Mouse (Mus musculus) ES-E14 (cell line): ENCODE data around the gene Prol1. TPM values are rescaled to one million over a fixed set of nuclear protein-coding genes. Genes with fewer than 3 reads are reported as not detected.
"Not testable (repeated sequence)": the region's sequence is repeated elsewhere in the genome, so short reads cannot be mapped to it uniquely, and the experiment has no call there.

ENCODE experiments used
- DNase-seq: peaks from one replicate; pipeline ENCODE4 v3.0.0-alpha.2; 2013; ENCODE audit warnings: low read depth, low spot score
- H3K27ac ChIP-seq: 2 replicates; pipeline ENCODE4 v1.5.1; 2012; ENCODE audit warnings: low read depth, mild to moderate bottlenecking, low read length, moderate library complexity, mixed read lengths; ENCODE audit not compliant: poor library complexity, insufficient read depth, severe bottlenecking
- H3K36me3 ChIP-seq: 2 replicates; pipeline ENCODE4 v1.6.1; 2012; ENCODE audit warnings: mild to moderate bottlenecking, low read length, moderate library complexity, mixed read lengths; ENCODE audit not compliant: control insufficient read depth, poor library complexity, insufficient read depth, severe bottlenecking
- H3K4me1 ChIP-seq, 2 experiments: fragments of 150-350 bp in 1 of 2; sonication (generic) in 1 of 2; 2 replicates each; pipeline ENCODE4 v1.6.1; 2012; ENCODE audit warnings: low read length in 2 of 2, mild to moderate bottlenecking in 1 of 2, mixed read lengths in 1 of 2; ENCODE audit not compliant: control insufficient read depth in 2 of 2, insufficient read depth in 2 of 2, poor library complexity in 1 of 2
- H3K4me3 ChIP-seq, 2 experiments: fragments of 150-350 bp in 1 of 2; sonication (generic) in 1 of 2; 2 replicates each; pipeline ENCODE4 v1.5.1; 2012; ENCODE audit warnings: low read length in 2 of 2, low read depth in 1 of 2, mild to moderate bottlenecking in 1 of 2, mixed read lengths in 1 of 2; ENCODE audit not compliant: insufficient read depth in 1 of 2, poor library complexity in 1 of 2, severe bottlenecking in 1 of 2
- H3K9ac ChIP-seq: 2 replicates; pipeline ENCODE4 v1.6.1; 2012; ENCODE audit warnings: low read depth, mild to moderate bottlenecking, low read length, mixed read lengths; ENCODE audit not compliant: poor library complexity, insufficient read depth, severe bottlenecking
- H3K9me3 ChIP-seq: fragments of 150-350 bp; sonication (generic); 2 replicates; pipeline ENCODE4 v1.6.1; 2012; ENCODE audit warnings: low read depth, mild to moderate bottlenecking, low read length; ENCODE audit not compliant: control insufficient read depth, insufficient read depth
- CHD2 ChIP-seq: IDR thresholded peaks from 2 replicates; pipeline ENCODE4 v1.6.1; 2014; ENCODE audit warnings: mild to moderate bottlenecking, low read depth, low read length, inconsistent platforms
- HCFC1 ChIP-seq: IDR thresholded peaks from 2 replicates; pipeline ENCODE4 v1.6.1; 2012; ENCODE audit warnings: low read length, inconsistent platforms, borderline replicate concordance; ENCODE audit not compliant: insufficient read depth
- MAFK ChIP-seq: IDR thresholded peaks from 2 replicates; pipeline ENCODE4 v1.6.1; 2014; ENCODE audit warnings: mild to moderate bottlenecking, low read depth, low read length, inconsistent platforms; ENCODE audit not compliant: insufficient read depth
- ZC3H11A ChIP-seq: IDR thresholded peaks from 2 replicates; pipeline ENCODE4 v1.6.1; 2012; ENCODE audit warnings: low read depth, mild to moderate bottlenecking, inconsistent platforms, low read length, borderline replicate concordance
- ZNF384 ChIP-seq: IDR thresholded peaks from 2 replicates; pipeline ENCODE4 v1.6.1; 2012; ENCODE audit warnings: low read depth, low read length, inconsistent platforms
- in situ Hi-C, 2 experiments: fragments of 600-800 bp; cut with MboI; formaldehyde crosslinking; loops; one replicate each; pipeline ENCODE4 v1.15.1; 2025; ENCODE audit warnings: low sequenced_read_pairs in 2 of 2, inconsistent platforms in 1 of 2; ENCODE audit not compliant: unreplicated experiment in 2 of 2
- total RNA-seq: library from RNA; depleted of rRNA; stranded (reverse); fragments of 300-350 nt; gene quantifications from 2 replicates; pipeline ENCODE4 v1.2.3, GENCODE M21; 2012; rRNA removed

Gene Prol1
- not detected in 2 replicates for total RNA-seq

- H3K4me1 ChIP-seq = no peaks in the 10 kb centered on the region
- no peak within 1 kb of the TSS for H3K27ac ChIP-seq
- no peak within 1 kb of the TSS for H3K4me3 ChIP-seq
- in situ Hi-C loops = no loop called here
- no peak within 1 kb of the TSS for H3K9ac ChIP-seq
- DNase-seq = no peak
- TF ChIP-seq HCFC1 (no peak), ZNF384 (no peak), ZC3H11A (no peak), CHD2 (no peak), MAFK (no peak)
- H3K36me3 ChIP-seq = no peaks in the 10 kb centered on the region
- no peaks in the 10 kb centered on the region for H3K9me3 ChIP-seq
Measured at GRCm38 (mm10) chr5:88317012-88317411, at the start of gene Prol1. Prol1 (plus strand) TSS chr5:88317312.

- H3K4me1 ChIP-seq = no peaks in the 10 kb centered on the region
- no peak for DNase-seq
- no peak within 1 kb of the TSS for H3K4me3 ChIP-seq
- no peak within 1 kb of the TSS for H3K27ac ChIP-seq
- TF ChIP-seq MAFK (no peak), HCFC1 (no peak), CHD2 (no peak), ZNF384 (no peak), ZC3H11A (no peak)
- H3K9me3 ChIP-seq = no peaks in the 10 kb centered on the region
- in situ Hi-C loops = no loop called here
- H3K9ac ChIP-seq = no peak within 1 kb of the TSS
- H3K36me3 ChIP-seq = no peaks in the 10 kb centered on the region
Measured at GRCm38 (mm10) chr5:88268619-88269018, 48.5 kb upstream of the Prol1 start, which contains the start of gene Gm7714. Gm7714 (plus strand) TSS chr5:88268919.

- DNase-seq, in situ Hi-C loops, H3K27ac ChIP-seq, H3K9me3 ChIP-seq, H3K36me3 ChIP-seq, H3K9ac ChIP-seq, H3K4me1 ChIP-seq, H3K4me3 ChIP-seq: not testable (repeated sequence)
Measured at GRCm38 (mm10) chr5:88311307-88311706, 5.8 kb upstream of the Prol1 start.

- H3K4me3 ChIP-seq, H3K4me1 ChIP-seq, H3K9me3 ChIP-seq, H3K27ac ChIP-seq, H3K9ac ChIP-seq, H3K36me3 ChIP-seq, in situ Hi-C loops: not testable (repeated sequence)
- peak; percentile 19 for DNase-seq
Measured at GRCm38 (mm10) chr5:88348533-88348932, 31.4 kb downstream of the Prol1 start.

- Histone ChIP-seq H3K36me3 (no peaks in the 10 kb centered on the region), H3K4me1 (no peaks in the 10 kb centered on the region), H3K9me3 (no peaks in the 10 kb centered on the region), H3K4me3 (no peak overlapping the region), H3K9ac (no peak overlapping the region), H3K27ac (no peak overlapping the region)
- peak; percentile 53 for DNase-seq
- in situ Hi-C loops = no loop called here
- no peak for TF ChIP-seq HCFC1
- TF ChIP-seq CHD2 = no peak
- TF ChIP-seq ZC3H11A = peak; percentile 96
- peak; percentile 74 for TF ChIP-seq MAFK
- no peak for TF ChIP-seq ZNF384
Measured at GRCm38 (mm10) chr5:88364768-88365167, 47.7 kb downstream of the Prol1 start.
